Mouse (Mus musculus): ENCODE measurements around the gene S100a1. TPM values are rescaled to one million over a fixed set of nuclear protein-coding genes. Genes with fewer than 3 reads are reported as not detected.
A peak's percentile ranks its signal among the peaks of the same experiment; 100 is the strongest.

S100a1 gene
- polyA plus RNA-seq, 1 experiment from 2014 or later: 386 TPM

DNA sequence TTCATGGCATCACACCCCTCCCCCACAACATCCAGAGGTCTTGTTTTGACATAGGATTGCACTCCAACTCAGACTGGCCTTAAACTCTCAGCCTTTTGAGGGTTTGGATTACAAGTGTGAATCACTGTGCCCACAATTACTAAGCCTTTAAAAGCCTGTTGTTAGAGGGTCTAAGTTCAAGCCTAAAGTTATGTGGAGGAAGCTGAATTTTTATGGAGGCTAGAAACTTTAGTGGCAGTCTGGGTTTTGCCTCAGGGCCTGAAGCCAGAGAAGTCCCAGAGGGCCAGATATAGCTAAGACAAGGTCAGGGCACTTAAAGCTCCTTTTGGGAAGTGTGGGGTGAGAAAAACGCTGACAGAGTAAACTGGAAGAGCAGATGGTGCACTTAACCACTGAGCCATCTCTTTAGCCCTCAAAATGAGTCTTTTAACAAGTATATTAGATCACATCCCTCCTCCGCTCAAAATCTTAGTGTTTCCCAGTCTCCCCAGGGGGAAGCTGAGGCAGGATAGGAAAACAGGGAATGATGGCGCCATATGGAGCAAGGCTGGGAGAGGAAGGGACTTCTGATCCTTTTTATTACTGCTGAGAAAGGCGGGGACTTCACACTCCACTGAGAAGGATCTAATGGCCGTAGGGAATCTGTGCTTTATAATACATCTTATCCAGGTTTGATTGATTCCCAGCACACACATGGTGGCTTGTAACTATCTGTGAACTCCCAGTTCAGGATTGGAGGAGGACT lies 35.7 kb upstream of the S100a1 start:
- H3K4me3 ChIP-seq (ENCODE audit: low read depth, low read length): no peak overlapping the region
- 64% methylated on average over 5 of the region's 5 CpGs for WGBS
- H3K9ac ChIP-seq (ENCODE audit: low read length): no peak overlapping the region
- no peaks in the 10 kb centered on the region for H3K4me1 ChIP-seq (replicated peaks; ENCODE audit: control insufficient read depth, insufficient read depth)
- DNase-seq (ENCODE audit: low spot score) (no peak), ATAC-seq (ENCODE audit: low FRiP score, low TSS enrichment) (no peak)
- TF ChIP-seq EP300 (optimal IDR thresholded peaks at IDR 0.05): no peak
- TF ChIP-seq CTCF (IDR thresholded peaks at IDR 0.05; ENCODE audit: low read depth): no peak
- no peak overlapping the region for H3K27ac ChIP-seq (replicated peaks)
- no peaks in the 10 kb centered on the region for H3K36me3 ChIP-seq (ENCODE audit: control insufficient read depth, insufficient read depth, low read length)
- no peaks in the 10 kb centered on the region for H3K27me3 ChIP-seq (ENCODE audit: control insufficient read depth, insufficient read depth, low read length)
- H3K4me2 ChIP-seq (replicated peaks; ENCODE audit: low read depth): no peak overlapping the region
- H3K9me3 ChIP-seq (ENCODE audit: control insufficient read depth, low read length): no peaks in the 10 kb centered on the region

GRCm38 (mm10) chr3:90540904-90541303 lies 26.7 kb upstream of the S100a1 start:
- 54% methylated on average over 4 of the region's 4 CpGs for WGBS
- Histone ChIP-seq H3K36me3 (ENCODE audit: control insufficient read depth, insufficient read depth, low read length) (no peaks in the 10 kb centered on the region), H3K27me3 (ENCODE audit: control insufficient read depth, insufficient read depth, low read length) (no peaks in the 10 kb centered on the region), H3K4me2 (replicated peaks; ENCODE audit: low read depth) (peak overlapping the region; percentile 36), H3K4me1 (replicated peaks; ENCODE audit: control insufficient read depth, insufficient read depth) (no peaks in the 10 kb centered on the region), H3K27ac (replicated peaks) (peak overlapping the region; percentile 74), H3K4me3 (ENCODE audit: low read depth, low read length) (peak overlapping the region; percentile 17; the same call in 1 of the 2 replicates), H3K9me3 (ENCODE audit: control insufficient read depth, low read length) (no peaks in the 10 kb centered on the region), H3K9ac (ENCODE audit: low read length) (peak overlapping the region; percentile 38)
- ATAC-seq (ENCODE audit: low FRiP score, low TSS enrichment): peak; percentile 35; the same call in 1 of the 2 replicates
- no peak for DNase-seq (ENCODE audit: low spot score)
- no peak for TF ChIP-seq CTCF (IDR thresholded peaks at IDR 0.05; ENCODE audit: low read depth)
- no peak for TF ChIP-seq EP300 (optimal IDR thresholded peaks at IDR 0.05)

DNA sequence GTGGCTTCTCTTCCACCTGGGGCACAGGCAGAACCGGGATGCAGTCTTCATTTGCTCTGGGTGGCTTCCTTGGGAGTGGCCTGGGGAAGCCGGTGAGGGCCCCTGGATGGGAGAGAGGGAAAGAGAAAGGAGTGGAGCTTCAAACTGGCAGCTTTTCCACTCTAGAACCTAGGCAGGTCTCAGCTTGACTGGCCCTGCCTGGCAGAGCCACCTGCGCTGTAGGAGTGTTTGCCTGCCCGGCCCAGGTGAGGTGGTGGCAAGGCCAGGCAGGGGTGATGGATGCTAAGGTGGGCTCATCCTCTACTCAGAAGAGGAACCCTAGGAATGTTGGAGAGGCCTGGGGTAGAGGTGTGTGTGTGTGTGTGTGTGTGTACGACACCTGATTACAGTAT lies 23.7 kb upstream of the S100a1 start:
- Histone ChIP-seq H3K9ac (ENCODE audit: low read length) (peak overlapping the region; percentile 63), H3K9me3 (ENCODE audit: control insufficient read depth, low read length) (no peaks in the 10 kb centered on the region), H3K36me3 (ENCODE audit: control insufficient read depth, insufficient read depth, low read length) (no peaks in the 10 kb centered on the region), H3K4me2 (replicated peaks; ENCODE audit: low read depth) (peak overlapping the region; percentile 68), H3K4me3 (ENCODE audit: low read depth, low read length) (peak overlapping the region; percentile 46), H3K27me3 (ENCODE audit: control insufficient read depth, insufficient read depth, low read length) (no peaks in the 10 kb centered on the region), H3K4me1 (replicated peaks; ENCODE audit: control insufficient read depth, insufficient read depth) (no peaks in the 10 kb centered on the region), H3K27ac (replicated peaks) (peak overlapping the region; percentile 95)
- peak; percentile 54 for ATAC-seq (ENCODE audit: low FRiP score, low TSS enrichment)
- TF ChIP-seq CTCF (IDR thresholded peaks at IDR 0.05; ENCODE audit: low read depth) (no peak), EP300 (optimal IDR thresholded peaks at IDR 0.05) (no peak)
- WGBS: 56% methylated on average over 5 of the region's 5 CpGs
- DNase-seq (ENCODE audit: low spot score): no peak

DNA sequence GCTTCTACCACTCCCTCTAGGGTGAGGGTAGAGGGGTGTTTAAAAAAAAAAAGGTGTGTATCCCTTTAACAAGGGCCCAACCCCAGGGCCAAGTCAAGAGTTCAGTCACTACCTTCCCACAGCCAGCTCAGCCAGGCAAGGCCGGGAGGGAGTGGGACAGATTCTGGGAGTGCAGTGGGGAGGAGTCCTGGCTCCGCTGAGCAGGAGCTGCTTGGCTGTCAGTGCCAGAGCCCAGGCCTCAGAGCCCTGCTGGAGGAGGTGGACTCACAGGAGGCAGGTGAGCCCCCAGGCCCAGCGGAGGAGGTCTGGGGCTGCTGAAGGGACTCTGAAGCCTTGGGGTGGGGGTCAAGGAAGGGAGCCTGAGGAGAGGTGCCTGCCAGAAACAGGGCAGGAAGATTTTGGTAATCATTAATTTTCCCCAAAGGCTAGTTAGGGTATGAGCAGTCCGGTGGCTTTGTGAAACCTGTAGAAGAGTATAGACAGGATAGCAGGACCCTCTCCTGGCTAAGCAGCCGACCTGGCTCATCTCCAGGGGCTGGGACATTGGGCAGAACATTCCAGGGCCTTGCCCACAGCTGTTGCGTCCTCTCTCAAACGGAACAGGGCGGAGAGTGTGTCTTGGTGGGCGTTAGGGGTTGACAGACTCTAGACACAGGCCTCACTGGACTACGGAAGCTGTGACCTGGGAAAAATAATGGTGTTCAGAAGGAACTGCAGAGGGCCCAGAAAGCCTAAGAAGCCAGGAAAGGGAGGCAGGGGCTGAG lies 23.1 kb upstream of the S100a1 start, which contains the start of gene S100a16:
TSS of gene S100a16 (plus strand) at position 114 of the 764 bp plus-strand sequence.
- Histone ChIP-seq H3K9ac (ENCODE audit: low read length) (peak within 1 kb of the TSS; percentile 63), H3K36me3 (ENCODE audit: control insufficient read depth, insufficient read depth, low read length) (no peaks in the 10 kb centered on the region), H3K4me3 (ENCODE audit: low read depth, low read length) (peak within 1 kb of the TSS; percentile 46), H3K4me1 (replicated peaks; ENCODE audit: control insufficient read depth, insufficient read depth) (no peaks in the 10 kb centered on the region), H3K27ac (replicated peaks) (peak within 1 kb of the TSS; percentile 95), H3K4me2 (replicated peaks; ENCODE audit: low read depth) (peak within 1 kb of the TSS; percentile 68), H3K27me3 (ENCODE audit: control insufficient read depth, insufficient read depth, low read length) (no peaks in the 10 kb centered on the region), H3K9me3 (ENCODE audit: control insufficient read depth, low read length) (no peaks in the 10 kb centered on the region)
- DNase-seq (ENCODE audit: low spot score) (peak; percentile 85), ATAC-seq (ENCODE audit: low FRiP score, low TSS enrichment) (peak; percentile 90)
- WGBS: 22% methylated on average over 10 of the region's 10 CpGs
- no peak for TF ChIP-seq EP300 (optimal IDR thresholded peaks at IDR 0.05)
- no peak; the same call in 1 of the 2 replicates for TF ChIP-seq CTCF (IDR thresholded peaks at IDR 0.05; ENCODE audit: low read depth)

DNA sequence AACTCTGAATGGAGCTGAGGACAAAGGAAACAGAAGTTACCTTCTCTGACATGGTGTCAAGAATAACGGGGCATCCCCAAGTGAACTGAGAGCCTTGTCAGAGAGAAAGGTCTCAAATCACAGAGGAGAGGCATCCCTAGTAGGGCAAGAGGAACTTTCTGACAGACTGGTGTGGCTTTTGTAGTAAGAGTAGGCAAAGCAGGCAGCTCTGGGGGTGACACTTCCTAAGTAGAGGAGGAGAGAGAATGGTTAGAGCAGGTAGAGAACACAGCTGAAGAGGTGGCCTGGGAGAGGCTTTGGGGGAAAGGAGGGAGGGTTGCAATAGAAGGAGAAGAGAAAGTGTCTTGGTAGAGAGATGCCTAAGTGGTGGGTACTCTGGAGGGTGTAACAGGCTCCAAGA lies 21.3 kb upstream of the S100a1 start:
- DNase-seq (ENCODE audit: low spot score) (no peak), ATAC-seq (ENCODE audit: low FRiP score, low TSS enrichment) (no peak)
- TF ChIP-seq EP300 (optimal IDR thresholded peaks at IDR 0.05) (no peak), CTCF (IDR thresholded peaks at IDR 0.05; ENCODE audit: low read depth) (no peak)
- H3K9ac ChIP-seq (ENCODE audit: low read length): no peak overlapping the region
- H3K4me2 ChIP-seq (replicated peaks; ENCODE audit: low read depth): no peak overlapping the region
- no peaks in the 10 kb centered on the region for H3K4me1 ChIP-seq (replicated peaks; ENCODE audit: control insufficient read depth, insufficient read depth)
- no peak overlapping the region for H3K4me3 ChIP-seq (ENCODE audit: low read depth, low read length)
- no peak overlapping the region for H3K27ac ChIP-seq (replicated peaks)
- H3K27me3 ChIP-seq (ENCODE audit: control insufficient read depth, insufficient read depth, low read length): no peaks in the 10 kb centered on the region
- WGBS: 70% methylated on average over 1 of the region's 1 CpGs
- H3K36me3 ChIP-seq (ENCODE audit: control insufficient read depth, insufficient read depth, low read length): no peaks in the 10 kb centered on the region
- no peaks in the 10 kb centered on the region for H3K9me3 ChIP-seq (ENCODE audit: control insufficient read depth, low read length)

Data from stomach, postnatal 0 days (tissue).